Comparison of ENCODE assay signal across 11 mouse cellular contexts in the genomic region with DNA sequence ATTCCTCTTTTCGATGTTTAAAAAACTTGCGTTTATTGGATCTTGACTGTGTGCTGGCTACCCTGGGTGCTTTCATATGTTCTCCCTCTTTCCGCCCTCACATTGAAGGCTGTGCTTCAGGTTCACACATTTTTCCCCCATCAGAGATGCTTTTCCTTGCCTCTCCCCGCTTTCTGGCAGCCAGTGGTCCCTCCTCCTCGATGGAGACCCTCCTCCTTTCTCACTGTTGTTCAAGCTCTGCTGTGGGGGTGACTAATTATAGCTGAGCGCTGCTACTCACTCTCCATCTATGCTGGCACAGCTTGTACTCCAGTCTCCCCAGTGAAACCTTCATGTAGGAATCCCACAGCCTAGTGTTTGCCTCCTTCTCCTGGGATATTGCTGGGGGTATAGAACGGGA. TPM values are rescaled to one million over a fixed set of nuclear protein-coding genes. Genes with fewer than 3 reads are reported as not detected.
DNase-seq lines count a peak whose midpoint lies in the region; ATAC-seq and TF ChIP-seq lines count a peak whose summit lies in the region.
"Had no signal": no experiment of that assay in that cellular context is flagged by ENCODE, and none has a peak within 500 bp of the region (broad histone marks: within the 10 kb centered on the region; RNA-seq: fewer than 3 reads in every experiment).

No protein-coding gene starts in this region.

- ATAC-seq in embryonic facial prominence, embryonic 11.5 days (replicated peaks; ENCODE audit: insufficient number of reproducible peaks, low FRiP score, low TSS enrichment, low read depth), result no peak
- ATAC-seq in forebrain, embryonic 13.5 days, result no peak
- ATAC-seq in midbrain, embryonic 11.5 days (ENCODE audit: low FRiP score), result no peak
- ATAC-seq in activated CD4-positive, CD25-positive, alpha-beta regulatory T cell, adult 4 months, result no peak

- TF ChIP-seq CTCF in layer of hippocampus, adult 2 months (conservative IDR thresholded peaks at IDR 0.05), result no peak

- peaks cover 12% of the 10 kb centered on the region for H3K4me1 ChIP-seq in embryonic facial prominence, embryonic 11.5 days (ENCODE audit: control insufficient read depth, insufficient read depth, low read length)
- peaks cover 42% of the 10 kb centered on the region for H3K4me1 ChIP-seq in forebrain, embryonic 13.5 days
- H3K4me1 ChIP-seq in midbrain, embryonic 11.5 days (ENCODE audit: control insufficient read depth, insufficient read depth, low read length), result peaks cover 19% of the 10 kb centered on the region

- H3K9ac ChIP-seq in embryonic facial prominence, embryonic 11.5 days (replicated peaks; ENCODE audit: low read length), result no peak overlapping the region
- peak overlapping the region; percentile 81 for H3K9ac ChIP-seq in forebrain, embryonic 13.5 days
- no peak overlapping the region for H3K9ac ChIP-seq in midbrain, embryonic 11.5 days (ENCODE audit: low read length)

- H3K4me2 ChIP-seq in embryonic facial prominence, embryonic 11.5 days (ENCODE audit: low read depth, low read length), result peak overlapping the region; percentile 98; the same call in 1 of the 2 replicates
- H3K4me2 ChIP-seq in forebrain, embryonic 13.5 days, result peak overlapping the region; percentile 96
- H3K4me2 ChIP-seq in midbrain, embryonic 11.5 days, result peak overlapping the region; percentile 99; the same call in 1 of the 2 replicates

- DNase-seq in layer of hippocampus, adult 2 months (ENCODE audit: low spot score in 2 of 2), result no peak
- DNase-seq in layer of hippocampus, postnatal 14 days (ENCODE audit: low spot score in 2 of 2), result no peak
- DNase-seq in embryonic facial prominence, embryonic 11.5 days (ENCODE audit: low spot score), result no peak
- no peak for DNase-seq in midbrain, embryonic 11.5 days (ENCODE audit: low spot score, missing footprints)
- DNase-seq in urinary bladder, adult 2 months (ENCODE audit: low spot score), result no peak
- no peak for DNase-seq in urinary bladder, postnatal 10 days (ENCODE audit: low spot score)
- DNase-seq: kidney, postnatal 4 days; thymus, postnatal 25 days had no signal

- H3K4me3 ChIP-seq in layer of hippocampus, adult 2 months, result peak overlapping the region; percentile 77
- H3K4me3 ChIP-seq in embryonic facial prominence, embryonic 11.5 days (ENCODE audit: low read depth, low read length), result peak overlapping the region; percentile 70; the same call in 1 of the 2 replicates
- peak overlapping the region; percentile 76 for H3K4me3 ChIP-seq in forebrain, embryonic 13.5 days
- no peak overlapping the region for H3K4me3 ChIP-seq in midbrain, embryonic 11.5 days (ENCODE audit: low read depth, low read length)
- H3K4me3 ChIP-seq: erythroblast, embryonic 14.5 days had no signal

- no peaks in the 10 kb centered on the region for H3K27me3 ChIP-seq in embryonic facial prominence, embryonic 11.5 days (ENCODE audit: control insufficient read depth, insufficient read depth, low read length)
- peaks cover 10% of the 10 kb centered on the region; the same call in 1 of the 2 replicates for H3K27me3 ChIP-seq in forebrain, embryonic 13.5 days
- no peaks in the 10 kb centered on the region; the same call in 1 of the 2 replicates for H3K27me3 ChIP-seq in midbrain, embryonic 11.5 days (ENCODE audit: control insufficient read depth, insufficient read depth, low read length)

- no peak overlapping the region for H3K27ac ChIP-seq in layer of hippocampus, adult 2 months
- no peak overlapping the region for H3K27ac ChIP-seq in embryonic facial prominence, embryonic 11.5 days (replicated peaks; ENCODE audit: low read depth, low read length)
- peak overlapping the region; percentile 45; the same call in 1 of the 2 replicates for H3K27ac ChIP-seq in forebrain, embryonic 13.5 days
- H3K27ac ChIP-seq in midbrain, embryonic 11.5 days (ENCODE audit: low read depth, low read length), result no peak overlapping the region

- 41% methylated on average over 7 of the region's 7 CpGs for WGBS in embryonic facial prominence, embryonic 11.5 days
- WGBS in forebrain, embryonic 13.5 days, result 31% methylated on average over 7 of the region's 7 CpGs
- 47% methylated on average over 7 of the region's 7 CpGs for WGBS in midbrain, embryonic 11.5 days

- no peaks in the 10 kb centered on the region for H3K9me3 ChIP-seq in embryonic facial prominence, embryonic 11.5 days (replicated peaks; ENCODE audit: control insufficient read depth, low read length)
- no peaks in the 10 kb centered on the region for H3K9me3 ChIP-seq in forebrain, embryonic 13.5 days (replicated peaks)
- H3K9me3 ChIP-seq in midbrain, embryonic 11.5 days (ENCODE audit: control insufficient read depth, low read length), result no peaks in the 10 kb centered on the region

- H3K36me3 ChIP-seq in embryonic facial prominence, embryonic 11.5 days (replicated peaks; ENCODE audit: control insufficient read depth, insufficient read depth, low read depth, low read length), result no peaks in the 10 kb centered on the region
- 0 out of 2 replicates have a peak, but pooled peaks cover 2% of the 10 kb centered on the region for H3K36me3 ChIP-seq in forebrain, embryonic 13.5 days (ENCODE audit: poor library complexity, severe bottlenecking)
- 0 out of 2 replicates have a peak, but pooled peaks cover 2% of the 10 kb centered on the region for H3K36me3 ChIP-seq in midbrain, embryonic 11.5 days (ENCODE audit: control insufficient read depth, insufficient read depth, low read length)

RNA-seq across cellular contexts. Expression of a gene that starts 1.5 kb away (rescaled TPM):
- total RNA-seq in layer of hippocampus, adult 2 months (2021), result 10 to 100 TPM; 13.3 to 14.9 TPM
- total RNA-seq in layer of hippocampus, postnatal 14 days (2021), result 10 to 100 TPM; 10.7 to 11.9 TPM
- 3.8 and 4.0 TPM in 2 replicates for polyA plus RNA-seq in embryonic facial prominence, embryonic 11.5 days (2014; fragmentation: Nextera tagmentation; extraction: Ambion mirVana)
- 4.6 and 5.0 TPM in 2 replicates for polyA plus RNA-seq in forebrain, embryonic 13.5 days (2015; fragmentation: Nextera tagmentation; extraction: Ambion mirVana)
- polyA plus RNA-seq in midbrain, embryonic 11.5 days (2014; fragmentation: Nextera tagmentation; extraction: Ambion mirVana), result 2.9 and 3.2 TPM in 2 replicates
- polyA plus RNA-seq in activated CD4-positive, CD25-positive, alpha-beta regulatory T cell, adult 4 months (2017; shearing (Covaris generic)), result under 1 TPM; 0.24 to 0.44 TPM
- polyA plus RNA-seq in urinary bladder, adult 2 months (2012; rRNA removed), result 2.6 and 3.4 TPM in 2 replicates
- polyA plus RNA-seq: erythroblast, embryonic 14.5 days had no signal

RNA-seq across cellular contexts. Expression of a gene that starts 2.4 kb away (rescaled TPM):
- total RNA-seq in layer of hippocampus, adult 2 months (2021), result 1 to 10 TPM; 2.0 to 2.1 TPM
- 1 to 10 TPM; 2.6 to 3.4 TPM for total RNA-seq in layer of hippocampus, postnatal 14 days (2021)
- 1.8 and 2.6 TPM in 2 replicates for polyA plus RNA-seq in embryonic facial prominence, embryonic 11.5 days (2014; fragmentation: Nextera tagmentation; extraction: Ambion mirVana)
- 0.81 and 0.97 TPM in 2 replicates for polyA plus RNA-seq in forebrain, embryonic 13.5 days (2015; fragmentation: Nextera tagmentation; extraction: Ambion mirVana)
- 1.6 and 2.0 TPM in 2 replicates for polyA plus RNA-seq in midbrain, embryonic 11.5 days (2014; fragmentation: Nextera tagmentation; extraction: Ambion mirVana)
- polyA plus RNA-seq in activated CD4-positive, CD25-positive, alpha-beta regulatory T cell, adult 4 months (2017; shearing (Covaris generic)), result 1 to 10 TPM; 2.9 to 3.1 TPM
- polyA plus RNA-seq in urinary bladder, adult 2 months (2012; rRNA removed), result 17.0 and 18.4 TPM in 2 replicates

RNA-seq across cellular contexts. Expression of a gene that starts 22.9 kb away (rescaled TPM):
- 1 to 10 TPM; 1.7 to 2.2 TPM for total RNA-seq in layer of hippocampus, adult 2 months (2021)
- total RNA-seq in layer of hippocampus, postnatal 14 days (2021), result 1 to 10 TPM in 1 of 2 experiments, under 1 TPM in 1; 0.81 to 1.2 TPM
- 0.28 and 0.29 TPM in 2 replicates for polyA plus RNA-seq in embryonic facial prominence, embryonic 11.5 days (2014; fragmentation: Nextera tagmentation; extraction: Ambion mirVana)
- polyA plus RNA-seq in forebrain, embryonic 13.5 days (2015; fragmentation: Nextera tagmentation; extraction: Ambion mirVana), result 0.85 and 1.1 TPM in 2 replicates
- 0.55 and 0.61 TPM in 2 replicates for polyA plus RNA-seq in midbrain, embryonic 11.5 days (2014; fragmentation: Nextera tagmentation; extraction: Ambion mirVana)
- under 1 TPM in 1 of 2 experiments, not detected in 1; 0.20 TPM for polyA plus RNA-seq in activated CD4-positive, CD25-positive, alpha-beta regulatory T cell, adult 4 months (2017; shearing (Covaris generic))
- polyA plus RNA-seq in urinary bladder, adult 2 months (2012; rRNA removed), result 0.25 and 0.50 TPM in 2 replicates
- polyA plus RNA-seq: erythroblast, embryonic 14.5 days had no signal

RNA-seq across cellular contexts. Expression of a gene that starts 24.0 kb away (rescaled TPM):
- 10 to 100 TPM; 40.3 to 40.9 TPM for total RNA-seq in layer of hippocampus, adult 2 months (2021)
- 10 to 100 TPM; 41.3 to 45.8 TPM for total RNA-seq in layer of hippocampus, postnatal 14 days (2021)
- 91.7 and 99.6 TPM in 2 replicates for polyA plus RNA-seq in embryonic facial prominence, embryonic 11.5 days (2014; fragmentation: Nextera tagmentation; extraction: Ambion mirVana)
- 107 and 109 TPM in 2 replicates for polyA plus RNA-seq in forebrain, embryonic 13.5 days (2015; fragmentation: Nextera tagmentation; extraction: Ambion mirVana)
- 87.6 and 91.4 TPM in 2 replicates for polyA plus RNA-seq in midbrain, embryonic 11.5 days (2014; fragmentation: Nextera tagmentation; extraction: Ambion mirVana)
- polyA plus RNA-seq in activated CD4-positive, CD25-positive, alpha-beta regulatory T cell, adult 4 months (2017; shearing (Covaris generic)), result 100 to 1,000 TPM; 160 to 182 TPM
- 72.7 and 103 TPM in 2 replicates for polyA plus RNA-seq in urinary bladder, adult 2 months (2012; rRNA removed)

RNA-seq across cellular contexts. Expression of a gene that starts 24.1 kb away (rescaled TPM):
- total RNA-seq in layer of hippocampus, adult 2 months (2021), result 1 to 10 TPM; 7.6 to 7.7 TPM
- 1 to 10 TPM; 5.0 to 8.3 TPM for total RNA-seq in layer of hippocampus, postnatal 14 days (2021)
- 0.83 and 0.98 TPM in 2 replicates for polyA plus RNA-seq in embryonic facial prominence, embryonic 11.5 days (2014; fragmentation: Nextera tagmentation; extraction: Ambion mirVana)
- polyA plus RNA-seq in forebrain, embryonic 13.5 days (2015; fragmentation: Nextera tagmentation; extraction: Ambion mirVana), result 0.61 and 0.94 TPM in 2 replicates
- 0.91 and 1.1 TPM in 2 replicates for polyA plus RNA-seq in midbrain, embryonic 11.5 days (2014; fragmentation: Nextera tagmentation; extraction: Ambion mirVana)
- 1 to 10 TPM; 1.4 to 2.7 TPM for polyA plus RNA-seq in activated CD4-positive, CD25-positive, alpha-beta regulatory T cell, adult 4 months (2017; shearing (Covaris generic))
- polyA plus RNA-seq in urinary bladder, adult 2 months (2012; rRNA removed), result 3.9 and 6.1 TPM in 2 replicates
